Mouse (Mus musculus) stomach, postnatal 0 days (tissue): ENCODE measurements around the gene Cox19. TPM values are rescaled to one million over a fixed set of nuclear protein-coding genes. Genes with fewer than 3 reads are reported as not detected.

Source experiments
- ATAC-seq: fragments of 200-750 bp; cut with Nextera tagmentation; 2 replicates; pipeline ENCODE4 v1.8.0; 2017; ENCODE audit not compliant: low FRiP score, low TSS enrichment
- DNase-seq: peaks from one replicate; pipeline ENCODE4 v3.0.0-alpha.2; 2016; ENCODE audit warnings: low spot score
- H3K27ac ChIP-seq: fragments of 300-500 bp; sonication (generic); replicated peaks from 2 replicates; pipeline ENCODE4 v1.5.1; 2014; ENCODE audit warnings: mild to moderate bottlenecking, control low read depth
- H3K27me3 ChIP-seq: fragments of 300-500 bp; sonication (generic); 2 replicates; pipeline ENCODE4 v1.6.1; 2014; ENCODE audit warnings: low read length; ENCODE audit not compliant: control insufficient read depth, insufficient read depth
- H3K36me3 ChIP-seq: fragments of 300-500 bp; sonication (generic); 2 replicates; pipeline ENCODE4 v1.6.1; 2014; ENCODE audit warnings: low read length, mixed read lengths; ENCODE audit not compliant: control insufficient read depth, insufficient read depth
- H3K4me1 ChIP-seq: fragments of 300-500 bp; sonication (generic); replicated peaks from 2 replicates; pipeline ENCODE4 v1.6.1; 2014; ENCODE audit warnings: antibody characterized with exemption; ENCODE audit not compliant: control insufficient read depth, insufficient read depth
- H3K4me2 ChIP-seq: fragments of 300-500 bp; sonication (generic); replicated peaks from 2 replicates; pipeline ENCODE4 v1.6.1; 2014; ENCODE audit warnings: low read depth, mild to moderate bottlenecking, control low read depth, moderate library complexity
- H3K4me3 ChIP-seq: fragments of 300-500 bp; sonication (generic); 2 replicates; pipeline ENCODE4 v1.5.1; 2014; ENCODE audit warnings: low read depth, low read length, control low read depth
- H3K9ac ChIP-seq: fragments of 300-500 bp; sonication (generic); 2 replicates; pipeline ENCODE4 v1.6.1; 2014; ENCODE audit warnings: mild to moderate bottlenecking, low read length, control low read depth, mixed read lengths
- H3K9me3 ChIP-seq: fragments of 300-500 bp; sonication (generic); 2 replicates; pipeline ENCODE4 v1.6.1; 2016; ENCODE audit warnings: low read length; ENCODE audit not compliant: control insufficient read depth
- CTCF ChIP-seq: IDR thresholded peaks from 2 replicates; pipeline ENCODE4 v1.5.1; 2016; ENCODE audit warnings: antibody characterized with exemption, low read depth, mild to moderate bottlenecking, moderate library complexity
- EP300 ChIP-seq: optimal IDR thresholded peaks from 2 replicates; pipeline ENCODE3; 2016; ENCODE audit warnings: antibody characterized with exemption
- WGBS: fragments of 180-500 bp; shearing (Covaris S2); extraction: QIAGEN DNeasy Blood & Tissue Kit; methylation state at CpG from one replicate; pipeline ENCODE4 v1.1.7; 2014; 5-methylcytosine and 5-hydroxymethylcytosine counted together
- polyA plus RNA-seq: library from polyadenylated mRNA; unstranded; fragments of >200 nt; fragmentation: Nextera tagmentation; extraction: Ambion mirVana; gene quantifications from 2 replicates; pipeline ENCODE4 v1.2.1, GENCODE M21; 2015

The Cox19 gene
- polyA plus RNA-seq, 1 experiment from 2014 or later: 114 TPM

DNA sequence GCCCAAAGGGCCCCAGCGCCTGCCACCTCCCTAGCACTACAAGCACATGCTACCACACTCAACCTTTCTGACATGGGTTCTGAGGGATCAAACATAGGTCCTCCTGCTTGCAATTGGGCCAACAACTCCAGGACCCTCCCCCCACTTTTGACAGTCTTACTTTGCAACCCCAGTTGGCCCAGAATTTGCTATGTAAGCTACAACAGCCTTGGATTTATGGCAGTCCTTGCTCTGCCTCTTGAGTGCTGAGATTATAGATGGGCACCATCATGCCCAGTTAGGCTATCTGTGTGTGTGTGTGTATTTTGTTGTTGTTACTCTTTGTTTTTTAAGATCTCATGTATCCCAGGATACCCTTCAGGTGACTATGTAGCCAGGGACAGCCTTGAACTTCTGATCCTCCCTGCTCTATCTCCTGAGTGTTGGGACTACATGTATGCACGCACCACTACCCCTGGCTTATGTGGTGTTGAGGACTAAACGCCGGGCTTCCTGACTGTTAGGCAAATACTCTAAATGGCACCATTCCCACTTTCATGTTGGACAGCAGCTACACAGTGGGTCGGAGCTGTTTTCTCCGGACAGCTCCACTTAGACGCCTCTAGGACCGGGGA, 28.7 kb upstream of the Cox19 start:
- TF ChIP-seq CTCF (no peak), EP300 (no peak)
- H3K9ac ChIP-seq: peak overlapping the region; percentile 78
- H3K27ac ChIP-seq: peak overlapping the region; percentile 85
- H3K36me3 ChIP-seq: no peaks in the 10 kb centered on the region
- peak overlapping the region; percentile 68 for H3K4me3 ChIP-seq
- no peaks in the 10 kb centered on the region for H3K9me3 ChIP-seq
- WGBS: 15% methylated on average over 8 of the region's 8 CpGs
- H3K4me2 ChIP-seq: peak overlapping the region; percentile 92
- no peak for DNase-seq
- peaks cover 15% of the 10 kb centered on the region; the same call in 1 of the 2 replicates for H3K4me1 ChIP-seq
- no peaks in the 10 kb centered on the region for H3K27me3 ChIP-seq
- no peak for ATAC-seq

DNA sequence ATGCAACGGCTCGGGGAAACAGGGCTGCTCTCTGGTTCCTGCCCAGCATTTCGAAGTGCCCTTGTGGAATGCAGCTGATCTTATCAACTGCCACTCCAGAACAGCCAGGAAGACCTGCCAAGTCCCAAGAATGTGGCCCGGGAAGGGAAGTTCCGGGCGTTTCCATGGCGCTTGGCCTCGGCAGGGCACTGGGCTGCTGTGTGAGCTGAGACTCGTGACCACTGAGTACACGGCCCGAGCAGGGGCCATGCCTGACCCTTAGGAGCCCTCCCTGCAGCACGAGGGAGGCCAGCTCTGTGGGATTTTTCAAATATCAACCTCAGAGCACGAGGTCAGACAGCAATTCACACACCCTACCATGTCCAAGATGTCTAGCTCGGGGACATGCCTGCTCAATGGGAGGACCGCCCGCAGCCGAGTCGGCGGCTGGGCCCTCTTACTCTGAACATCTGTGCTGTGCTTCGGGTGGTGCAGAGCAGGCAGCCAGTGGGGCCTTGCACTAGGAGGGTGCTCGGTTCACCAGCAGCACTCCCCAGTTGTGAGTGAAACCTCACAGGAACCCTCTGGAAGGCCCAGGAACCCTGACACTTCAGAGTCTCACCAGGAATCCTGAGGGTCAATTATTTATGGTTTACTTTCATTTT, 27.9 kb upstream of the Cox19 start:
- Histone ChIP-seq H3K9ac (no peak overlapping the region), H3K27ac (peak overlapping the region; percentile 85), H3K36me3 (no peaks in the 10 kb centered on the region), H3K27me3 (no peaks in the 10 kb centered on the region), H3K4me2 (peak overlapping the region; percentile 17; the same call in 1 of the 2 replicates), H3K9me3 (no peaks in the 10 kb centered on the region), H3K4me3 (no peak overlapping the region; the same call in 1 of the 2 replicates), H3K4me1 (peaks cover 15% of the 10 kb centered on the region; the same call in 1 of the 2 replicates)
- DNase-seq (peak; percentile 82), ATAC-seq (peak; percentile 43)
- TF ChIP-seq EP300: no peak
- no peak for TF ChIP-seq CTCF
- 26% methylated on average over 21 of the region's 21 CpGs for WGBS

DNA sequence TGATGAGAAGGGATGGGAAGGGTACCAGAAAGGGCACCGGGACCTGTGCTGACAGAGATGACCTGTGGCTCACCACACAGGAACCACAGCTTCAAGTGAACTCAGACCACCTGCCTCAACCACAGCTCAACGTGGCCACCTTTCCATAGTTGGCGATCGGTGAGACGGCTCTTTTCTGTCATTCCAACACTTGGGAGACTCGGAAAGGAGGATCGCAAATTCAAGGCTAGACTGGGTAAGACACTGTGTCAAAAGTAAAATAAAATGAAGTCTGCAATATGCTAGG, 27.0 kb upstream of the Cox19 start:
- ATAC-seq: no peak
- no peaks in the 10 kb centered on the region for H3K36me3 ChIP-seq
- H3K9ac ChIP-seq: no peak overlapping the region
- 80% methylated on average over 7 of the region's 7 CpGs for WGBS
- no peaks in the 10 kb centered on the region for H3K27me3 ChIP-seq
- TF ChIP-seq CTCF (no peak), EP300 (no peak)
- no peaks in the 10 kb centered on the region for H3K9me3 ChIP-seq
- no peak overlapping the region for H3K4me2 ChIP-seq
- no peak overlapping the region for H3K4me3 ChIP-seq
- peaks cover 15% of the 10 kb centered on the region; the same call in 1 of the 2 replicates for H3K4me1 ChIP-seq
- DNase-seq: no peak
- peak overlapping the region; percentile 65; the same call in 1 of the 2 replicates for H3K27ac ChIP-seq

DNA sequence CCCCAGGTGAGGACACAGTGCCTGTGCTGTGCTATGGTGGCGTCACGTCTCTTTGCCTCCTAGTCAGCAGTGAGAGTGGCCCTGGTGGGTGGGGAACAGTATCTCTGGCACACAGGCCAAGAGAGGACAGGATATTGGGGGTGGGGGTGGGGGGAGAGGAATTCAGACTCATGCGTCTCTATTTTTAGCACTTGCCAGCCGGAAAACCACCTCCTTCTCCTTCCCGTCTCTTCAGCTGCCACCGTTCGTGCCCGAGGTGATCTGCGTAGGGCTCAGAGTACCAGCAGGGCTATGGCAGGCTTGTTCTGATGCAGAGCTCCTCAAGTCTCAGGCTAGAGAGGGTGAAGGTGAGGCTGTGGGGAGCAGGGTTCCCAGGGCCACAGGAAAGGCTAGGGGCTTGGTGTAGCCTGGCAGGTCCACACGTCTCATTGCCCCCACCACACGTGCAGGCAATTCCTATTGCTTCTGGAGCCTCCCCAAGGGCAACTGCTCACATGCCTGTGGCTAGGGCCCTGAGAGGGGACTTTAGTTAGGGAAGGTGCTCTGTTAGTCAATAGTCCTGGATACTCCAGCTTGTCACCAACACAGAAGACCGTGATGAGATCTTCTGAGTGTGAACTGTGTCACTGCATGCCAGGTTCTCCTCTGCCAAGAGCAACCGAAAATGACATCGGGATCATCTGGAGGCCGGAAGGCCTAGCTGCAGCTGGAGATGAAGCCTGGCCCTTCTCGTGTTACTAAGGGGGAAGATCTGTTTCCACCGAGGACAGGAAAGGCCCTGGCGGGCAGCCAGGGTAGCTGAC, 26.5 kb upstream of the Cox19 start, which contains the start of gene Gpr146:
Gene Gpr146, plus strand, starts transcription at position 230 of the 803 bp plus-strand sequence.
- no peaks in the 10 kb centered on the region for H3K27me3 ChIP-seq
- H3K4me2 ChIP-seq: no peak within 1 kb of the TSS
- no peak for ATAC-seq
- TF ChIP-seq CTCF (no peak), EP300 (no peak)
- 44% methylated on average over 18 of the region's 18 CpGs for WGBS
- no peak for DNase-seq
- peak within 1 kb of the TSS; percentile 85 for H3K27ac ChIP-seq
- no peaks in the 10 kb centered on the region for H3K9me3 ChIP-seq
- H3K4me1 ChIP-seq: peaks cover 15% of the 10 kb centered on the region; the same call in 1 of the 2 replicates
- H3K36me3 ChIP-seq: no peaks in the 10 kb centered on the region
- H3K9ac ChIP-seq: peak within 1 kb of the TSS; percentile 18; the same call in 1 of the 2 replicates
- no peak within 1 kb of the TSS for H3K4me3 ChIP-seq

- WGBS: 52% methylated on average over 2 of the region's 2 CpGs
- ATAC-seq (no peak), DNase-seq (no peak)
- Histone ChIP-seq H3K36me3 (no peaks in the 10 kb centered on the region), H3K27ac (no peak overlapping the region), H3K27me3 (no peaks in the 10 kb centered on the region), H3K4me3 (no peak overlapping the region), H3K9ac (no peak overlapping the region), H3K4me1 (peaks cover 11% of the 10 kb centered on the region), H3K4me2 (no peak overlapping the region), H3K9me3 (no peaks in the 10 kb centered on the region)
- TF ChIP-seq EP300 (no peak), CTCF (no peak)
Measured at GRCm38 (mm10) chr5:139374841-139375240, 23.6 kb upstream of the Cox19 start.
